Mouse (Mus musculus) hindbrain, embryonic 11.5 days (tissue): ENCODE data around the gene Olfr134. TPM values are rescaled to one million over a fixed set of nuclear protein-coding genes. Genes with fewer than 3 reads are reported as not detected.
"Not testable (repeated sequence)": the region's sequence is repeated elsewhere in the genome, so short reads cannot be mapped to it uniquely, and the experiment has no call there.

ENCODE experiments used
- ATAC-seq: fragments of 200-750 bp; cut with Nextera tagmentation; 2 replicates; pipeline ENCODE4 v1.8.0; 2017; ENCODE audit warnings: mild to moderate bottlenecking, moderate TSS enrichment, moderate library complexity; ENCODE audit not compliant: low FRiP score
- DNase-seq: peaks from one replicate; pipeline ENCODE4 v3.0.0-alpha.2; 2015; ENCODE audit warnings: low spot score
- H3K27ac ChIP-seq: fragments of 300-500 bp; sonication (generic); 2 replicates; pipeline ENCODE4 v1.5.1; 2014; ENCODE audit warnings: mild to moderate bottlenecking, low read depth, low read length
- H3K27me3 ChIP-seq: fragments of 300-500 bp; sonication (generic); 2 replicates; pipeline ENCODE4 v1.6.1; 2014; ENCODE audit warnings: mild to moderate bottlenecking, low read length, moderate library complexity, mixed read lengths; ENCODE audit not compliant: control insufficient read depth, insufficient read depth
- H3K36me3 ChIP-seq: fragments of 300-500 bp; sonication (generic); 2 replicates; pipeline ENCODE4 v1.6.1; 2014; ENCODE audit warnings: mild to moderate bottlenecking, low read length, moderate library complexity, mixed read lengths; ENCODE audit not compliant: control insufficient read depth, insufficient read depth
- H3K4me1 ChIP-seq: fragments of 300-500 bp; sonication (generic); replicated peaks from 2 replicates; pipeline ENCODE4 v1.6.1; 2014; ENCODE audit warnings: low read length, mixed read lengths; ENCODE audit not compliant: control insufficient read depth, insufficient read depth
- H3K4me2 ChIP-seq: fragments of 300-500 bp; sonication (generic); replicated peaks from 2 replicates; pipeline ENCODE4 v1.6.1; 2014; ENCODE audit warnings: mild to moderate bottlenecking, low read depth, low read length
- H3K4me3 ChIP-seq: fragments of 300-500 bp; sonication (generic); 2 replicates; pipeline ENCODE4 v1.5.1; 2014; ENCODE audit warnings: low read depth, low read length
- H3K9ac ChIP-seq: fragments of 300-500 bp; sonication (generic); 2 replicates; pipeline ENCODE4 v1.6.1; 2014; ENCODE audit warnings: low read depth, low read length
- H3K9me3 ChIP-seq: fragments of 300-500 bp; sonication (generic); 2 replicates; pipeline ENCODE4 v1.6.1; 2016; ENCODE audit warnings: low read length; ENCODE audit not compliant: control insufficient read depth
- WGBS: fragments of 180-500 bp; shearing (Covaris S2); extraction: QIAGEN DNeasy Blood & Tissue Kit; methylation state at CpG from one replicate; pipeline ENCODE4 v1.1.7; 2014; 5-methylcytosine and 5-hydroxymethylcytosine counted together
- polyA plus RNA-seq: library from polyadenylated mRNA; unstranded; fragments of >200 nt; fragmentation: Nextera tagmentation; extraction: Ambion mirVana; gene quantifications from 2 replicates; pipeline ENCODE4 v1.2.1, GENCODE M21; 2014

Gene Olfr134
- polyA plus RNA-seq = not detected in 2 replicates

GRCm38 (mm10) chr17:38171088-38171487 is at the start of gene Olfr134:
Olfr134 (plus strand) TSS chr17:38171388.
- H3K4me3 ChIP-seq = no peak within 1 kb of the TSS
- WGBS = 69% methylated on average over 3 of the region's 3 CpGs
- H3K9ac ChIP-seq = no peak within 1 kb of the TSS
- no peak within 1 kb of the TSS for H3K27ac ChIP-seq
- no peaks in the 10 kb centered on the region for H3K36me3 ChIP-seq
- H3K9me3 ChIP-seq = no peaks in the 10 kb centered on the region
- DNase-seq (no peak), ATAC-seq (no peak)
- H3K27me3 ChIP-seq = no peaks in the 10 kb centered on the region
- no peaks in the 10 kb centered on the region for H3K4me1 ChIP-seq
- H3K4me2 ChIP-seq = no peak within 1 kb of the TSS

GRCm38 (mm10) chr17:38124199-38124598 is 47.0 kb upstream of the Olfr134 start:
- H3K27ac ChIP-seq, H3K4me2 ChIP-seq, H3K4me3 ChIP-seq, H3K27me3 ChIP-seq, DNase-seq, H3K9me3 ChIP-seq, ATAC-seq, H3K4me1 ChIP-seq, H3K9ac ChIP-seq, H3K36me3 ChIP-seq: not testable (repeated sequence)
- WGBS = 92% methylated on average over 1 of the region's 1 CpGs

- H3K9me3 ChIP-seq, H3K27ac ChIP-seq, H3K36me3 ChIP-seq, H3K4me3 ChIP-seq, H3K4me1 ChIP-seq, DNase-seq, ATAC-seq, H3K27me3 ChIP-seq, H3K9ac ChIP-seq, H3K4me2 ChIP-seq: not testable (repeated sequence)
- 68% methylated on average over 3 of the region's 3 CpGs for WGBS
These were observed 45.8 kb upstream of the Olfr134 start for GRCm38 (mm10) chr17:38125371-38125770.

GRCm38 (mm10) chr17:38134426-38134825 is 36.8 kb upstream of the Olfr134 start, which contains the start of gene Olfr132:
Olfr132 (minus strand) TSS chr17:38134526.
- no peaks in the 10 kb centered on the region for H3K4me1 ChIP-seq
- no peak for ATAC-seq
- no peaks in the 10 kb centered on the region for H3K27me3 ChIP-seq
- WGBS = 71% methylated on average over 1 of the region's 1 CpGs
- H3K4me3 ChIP-seq = no peak within 1 kb of the TSS
- H3K27ac ChIP-seq = no peak within 1 kb of the TSS
- no peak within 1 kb of the TSS for H3K4me2 ChIP-seq
- no peak within 1 kb of the TSS for H3K9ac ChIP-seq
- H3K9me3 ChIP-seq = no peaks in the 10 kb centered on the region
- no peaks in the 10 kb centered on the region for H3K36me3 ChIP-seq
- no peak for DNase-seq

GRCm38 (mm10) chr17:38144981-38145380 is 26.2 kb upstream of the Olfr134 start, which contains the start of gene Olfr133:
Olfr133 (plus strand) TSS chr17:38145281.
- Histone ChIP-seq H3K36me3 (no peaks in the 10 kb centered on the region), H3K4me1 (no peaks in the 10 kb centered on the region), H3K27ac (no peak within 1 kb of the TSS), H3K4me3 (no peak within 1 kb of the TSS), H3K27me3 (no peaks in the 10 kb centered on the region), H3K9me3 (no peaks in the 10 kb centered on the region), H3K9ac (no peak within 1 kb of the TSS), H3K4me2 (no peak within 1 kb of the TSS)
- no peak for ATAC-seq
- 61% methylated on average over 2 of the region's 2 CpGs for WGBS
- no peak for DNase-seq

- no peaks in the 10 kb centered on the region for H3K27me3 ChIP-seq
- H3K9me3 ChIP-seq = no peaks in the 10 kb centered on the region
- H3K36me3 ChIP-seq = no peaks in the 10 kb centered on the region
- H3K4me2 ChIP-seq = no peak within 1 kb of the TSS
- H3K27ac ChIP-seq = no peak within 1 kb of the TSS
- H3K9ac ChIP-seq = no peak within 1 kb of the TSS
- H3K4me3 ChIP-seq = no peak within 1 kb of the TSS
- DNase-seq (no peak), ATAC-seq (no peak)
- 91% methylated on average over 1 of the region's 1 CpGs for whole genome bisulfite sequencing
- H3K4me1 ChIP-seq = no peaks in the 10 kb centered on the region
These were observed 32.8 kb downstream of the Olfr134 start, which contains the start of gene Olfr135 for GRCm38 (mm10) chr17:38204035-38204434. Olfr135 (plus strand) TSS chr17:38204335.

Other genes starting within 250 kb of the Olfr134 start
- gene Olfr761, start 218.3 kb upstream of the Olfr134 start, polyA plus RNA-seq = not detected in 2 replicates
- gene Olfr129, start 111.3 kb upstream of the Olfr134 start, polyA plus RNA-seq = not detected in 2 replicates
- gene Olfr130, start 107.5 kb upstream of the Olfr134 start, polyA plus RNA-seq = not detected in 2 replicates
- not detected in 2 replicates for gene Olfr131, start 82.7 kb upstream of the Olfr134 start, polyA plus RNA-seq
- not detected in 2 replicates for gene Olfr132, start 36.9 kb upstream of the Olfr134 start, polyA plus RNA-seq
- not detected in 2 replicates for gene Olfr133, start 26.1 kb upstream of the Olfr134 start, polyA plus RNA-seq
- gene Olfr135, start 32.9 kb downstream of the Olfr134 start, polyA plus RNA-seq = not detected in 2 replicates
- not detected in 2 replicates for gene Olfr138, start 89.6 kb downstream of the Olfr134 start, polyA plus RNA-seq
- not detected in 2 replicates for gene Olfr137, start 136.2 kb downstream of the Olfr134 start, polyA plus RNA-seq
- not detected in 2 replicates for gene Olfr136, start 158.4 kb downstream of the Olfr134 start, polyA plus RNA-seq
- gene Esp36, start 248.8 kb downstream of the Olfr134 start, polyA plus RNA-seq = not detected in 2 replicates